Mouse (Mus musculus) embryonic fibroblast, embryonic 13.5 days (primary cell): ENCODE results near the gene Naa16. TPM values are rescaled to one million over a fixed set of nuclear protein-coding genes. Genes with fewer than 3 reads are reported as not detected.

Experiments used
- H3K27ac ChIP-seq: 2 replicates; pipeline ENCODE4 v1.5.1; 2012; ENCODE audit warnings: low read length, control low read depth, inconsistent platforms; ENCODE audit not compliant: insufficient read depth
- H3K4me1 ChIP-seq: 2 replicates; pipeline ENCODE4 v1.6.1; 2011; ENCODE audit warnings: low read length; ENCODE audit not compliant: control insufficient read depth, insufficient read depth
- H3K4me3 ChIP-seq: 2 replicates; pipeline ENCODE4 v1.5.1; 2011; ENCODE audit warnings: mild to moderate bottlenecking, control low read depth, low read length; ENCODE audit not compliant: insufficient read depth
- CTCF ChIP-seq: IDR thresholded peaks from 2 replicates; pipeline ENCODE4 v1.5.1; 2011; ENCODE audit warnings: mild to moderate bottlenecking, control low read depth, low read length, moderate library complexity, borderline replicate concordance; ENCODE audit not compliant: insufficient read depth
- POLR2A ChIP-seq: IDR thresholded peaks from 2 replicates; pipeline ENCODE4 v1.6.1; 2011; ENCODE audit warnings: low read depth, mild to moderate bottlenecking, control low read depth, low read length, moderate library complexity
- polyA plus RNA-seq: library from polyadenylated mRNA; stranded (reverse); fragments of >200 nt; gene quantifications from 2 replicates; pipeline ENCODE4 v1.2.4, GENCODE M21; 2011; ENCODE audit warnings: low read depth; ENCODE audit not compliant: missing spikeins, insufficient read length

The Naa16 gene
- polyA plus RNA-seq, 1 experiment = 19.8 TPM

DNA sequence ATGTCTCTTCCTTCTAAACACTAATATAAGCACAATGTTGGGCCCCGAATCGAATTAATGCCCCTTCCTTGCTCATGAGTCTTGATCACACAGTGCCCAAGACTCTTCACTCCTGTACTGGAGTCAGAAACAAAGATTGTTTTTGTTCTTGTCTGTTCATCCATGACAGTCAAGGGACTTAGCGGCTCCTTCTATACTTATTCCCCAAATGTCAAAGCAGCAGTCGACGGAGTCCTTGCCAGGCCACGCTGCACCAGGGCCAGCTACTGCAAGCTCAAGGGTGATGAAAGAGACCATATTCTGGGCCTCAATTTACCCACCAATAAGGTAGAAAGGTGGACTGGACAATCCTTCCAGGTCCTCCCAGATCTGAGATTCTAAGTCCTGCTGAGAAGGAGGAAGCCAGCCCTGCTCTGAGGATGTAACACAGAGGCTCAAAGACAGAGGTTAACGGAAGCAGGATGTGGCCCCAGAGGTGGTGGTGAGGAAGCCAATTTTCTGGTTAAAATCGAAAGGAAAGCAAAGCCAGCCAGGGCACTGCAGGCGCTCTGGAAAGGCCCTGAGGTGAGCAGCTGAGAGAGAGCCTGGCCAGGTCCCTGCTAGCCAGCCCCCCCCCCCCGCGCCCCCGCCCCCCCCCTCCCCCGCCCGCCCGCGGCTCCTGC lies 97.3 kb downstream of the Naa16 start:
- H3K27ac ChIP-seq = no peak overlapping the region
- H3K4me1 ChIP-seq = peaks cover 7% of the 10 kb centered on the region
- no peak for TF ChIP-seq POLR2A
- no peak overlapping the region for H3K4me3 ChIP-seq

DNA sequence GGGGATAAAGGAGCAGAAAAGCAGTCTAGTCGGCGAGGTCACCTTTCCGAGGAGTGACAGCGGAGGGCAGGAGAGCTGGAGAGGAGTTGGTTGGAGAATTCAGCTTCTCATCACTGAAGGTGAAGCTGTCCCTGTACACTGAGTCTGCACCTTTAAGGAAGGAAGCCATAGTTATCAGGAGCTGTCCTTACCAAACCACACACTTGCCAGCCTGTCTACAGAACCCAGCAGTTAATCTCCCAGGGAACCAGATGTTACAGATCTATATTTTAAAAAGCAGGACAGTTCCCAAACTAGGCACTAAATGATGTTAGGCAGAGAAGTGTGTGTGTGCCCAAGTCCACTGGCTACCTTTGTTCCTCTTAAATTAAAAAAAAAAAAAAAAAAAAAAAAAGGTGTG lies 98.9 kb downstream of the Naa16 start:
- Histone ChIP-seq H3K4me3 (no peak overlapping the region), H3K4me1 (peaks cover 7% of the 10 kb centered on the region), H3K27ac (no peak overlapping the region)
- TF ChIP-seq CTCF (no peak), POLR2A (no peak)

DNA sequence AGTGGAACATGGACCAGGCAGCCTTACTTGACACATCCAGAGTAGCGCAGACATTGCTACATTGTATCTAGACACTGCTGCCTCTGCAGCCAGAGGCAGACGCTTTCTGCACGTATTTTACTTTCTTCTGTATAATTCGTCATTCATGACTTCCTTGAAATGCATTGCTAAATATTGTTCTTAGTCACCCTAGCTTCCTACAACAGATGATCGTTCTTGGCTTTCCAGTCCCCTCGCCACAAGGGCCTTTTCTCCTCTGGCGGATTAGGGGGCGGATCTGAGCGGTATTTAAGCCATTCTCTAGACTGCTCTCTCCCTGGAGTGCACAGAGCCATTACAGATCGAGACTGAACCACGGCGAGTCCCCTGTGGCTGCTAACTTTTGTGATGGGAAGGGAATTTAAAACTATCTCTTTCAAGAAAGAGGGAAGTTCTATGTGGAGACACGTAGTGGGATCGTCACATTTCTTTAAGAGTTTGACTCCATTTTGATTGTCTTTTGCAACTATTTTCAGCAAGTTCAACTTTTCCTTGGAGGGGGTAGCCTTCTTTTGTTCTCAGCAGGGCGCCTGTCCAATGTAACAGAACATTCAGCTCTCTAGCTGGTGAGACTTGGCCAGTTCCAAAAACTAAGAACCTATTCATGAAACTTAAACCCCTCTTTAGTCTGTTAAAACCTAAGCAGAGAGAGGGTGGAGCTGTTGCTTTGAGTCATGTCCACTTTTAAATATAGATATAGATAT lies 99.7 kb downstream of the Naa16 start:
- no peak for TF ChIP-seq CTCF
- TF ChIP-seq POLR2A = no peak
- H3K4me1 ChIP-seq = peaks cover 7% of the 10 kb centered on the region
- H3K4me3 ChIP-seq = no peak overlapping the region
- no peak overlapping the region for H3K27ac ChIP-seq

DNA sequence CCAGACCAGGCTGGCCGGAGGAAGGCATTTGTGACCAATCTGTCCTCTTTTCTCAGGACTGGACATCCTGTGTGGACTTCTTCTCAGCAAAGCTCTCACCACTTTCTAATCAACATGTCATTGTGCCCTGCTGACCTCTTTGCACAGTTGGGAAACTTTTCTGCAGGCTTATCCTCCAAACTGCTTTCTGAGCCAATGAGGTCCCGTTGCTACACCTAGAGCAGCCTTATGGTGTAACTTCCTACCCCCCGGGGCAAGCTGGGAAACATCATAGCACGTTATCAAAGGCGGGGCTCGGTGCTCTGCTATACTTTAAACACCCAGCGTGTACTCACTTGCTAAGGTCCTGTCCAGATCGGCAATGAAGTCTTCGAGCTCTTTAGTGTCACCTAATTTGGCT lies 100.7 kb downstream of the Naa16 start:
- H3K4me3 ChIP-seq = no peak overlapping the region
- H3K27ac ChIP-seq = no peak overlapping the region
- peaks cover 7% of the 10 kb centered on the region for H3K4me1 ChIP-seq
- no peak for TF ChIP-seq CTCF

DNA sequence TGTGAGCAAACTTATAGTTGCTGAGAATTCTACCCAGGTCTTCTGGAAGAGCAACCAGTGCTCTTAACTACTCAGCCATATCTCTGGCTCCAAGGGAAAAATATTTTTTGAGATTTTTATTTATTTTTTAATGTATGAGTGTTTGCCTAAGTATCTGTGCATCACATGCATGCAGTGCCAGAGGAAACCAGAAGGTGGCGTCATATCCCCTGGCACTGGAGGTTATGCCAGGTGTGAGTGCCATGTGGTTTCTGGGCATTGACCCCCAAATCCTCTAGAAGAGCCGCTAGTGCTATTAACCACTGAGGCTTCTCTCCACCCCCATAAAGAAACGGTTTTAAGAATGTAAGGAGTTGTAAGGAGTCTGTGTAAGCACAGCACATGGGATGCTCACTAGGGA lies 102.3 kb downstream of the Naa16 start:
- TF ChIP-seq CTCF = no peak
- no peak for TF ChIP-seq POLR2A
- peaks cover 5% of the 10 kb centered on the region for H3K4me1 ChIP-seq

DNA sequence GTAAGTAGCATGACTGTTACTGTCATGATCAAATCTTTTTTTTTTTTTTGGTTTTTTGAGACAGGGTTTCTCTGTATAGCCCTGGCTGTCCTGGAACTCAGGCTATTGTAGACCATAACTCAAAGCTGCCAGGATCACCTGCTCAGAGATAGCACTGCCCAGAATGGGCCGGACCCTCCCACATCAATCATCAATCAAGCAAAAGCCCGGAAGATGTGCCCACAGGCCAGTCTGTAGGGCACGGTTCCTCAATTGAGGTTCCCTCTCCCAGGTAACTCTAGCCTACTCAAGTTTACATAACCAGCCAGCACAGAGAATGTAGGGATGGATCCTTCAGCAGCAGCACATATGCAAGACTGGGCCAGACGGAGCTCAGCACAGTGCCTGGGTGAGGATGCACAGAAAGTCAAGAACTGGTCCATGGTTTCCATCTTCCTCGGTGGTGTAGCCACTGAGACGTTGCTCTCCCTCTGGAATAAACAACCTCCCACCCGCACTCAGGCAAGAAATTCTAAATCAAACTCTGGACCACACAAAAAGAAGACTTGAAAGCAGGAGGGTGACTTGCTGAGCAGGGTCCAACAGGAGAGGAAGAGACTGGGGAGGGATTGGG lies 103.2 kb downstream of the Naa16 start:
- H3K4me3 ChIP-seq = no peak overlapping the region
- no peak overlapping the region for H3K27ac ChIP-seq
- peaks cover 3% of the 10 kb centered on the region for H3K4me1 ChIP-seq
- TF ChIP-seq CTCF = no peak
- TF ChIP-seq POLR2A = no peak

More for the DNA sequence above, 102.3 kb downstream of the Naa16 start:
- Histone ChIP-seq H3K4me3 (no peak overlapping the region), H3K27ac (no peak overlapping the region)

DNA sequence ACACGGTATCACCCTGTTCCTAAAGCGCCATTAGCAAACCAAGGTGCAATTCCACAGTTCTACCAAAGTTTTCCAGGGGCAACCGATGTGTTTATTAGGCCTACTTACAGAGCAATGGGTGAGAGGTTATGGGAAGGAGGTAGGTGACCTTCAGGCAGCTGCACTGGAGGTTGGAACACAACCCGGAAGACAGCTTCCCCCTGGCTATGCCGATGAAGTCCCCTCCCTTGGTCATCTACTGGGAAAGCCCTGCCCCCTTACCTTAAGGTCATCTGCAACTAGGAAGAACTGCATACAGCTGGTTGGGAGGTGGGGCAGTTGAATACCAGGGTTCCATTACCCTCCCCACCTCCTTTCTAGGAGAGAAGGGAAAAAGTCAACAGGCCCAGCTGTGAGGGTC lies 105.0 kb downstream of the Naa16 start:
- TF ChIP-seq POLR2A = no peak
- no peak for TF ChIP-seq CTCF
- Histone ChIP-seq H3K27ac (no peak overlapping the region), H3K4me3 (no peak overlapping the region), H3K4me1 (no peaks in the 10 kb centered on the region)

DNA sequence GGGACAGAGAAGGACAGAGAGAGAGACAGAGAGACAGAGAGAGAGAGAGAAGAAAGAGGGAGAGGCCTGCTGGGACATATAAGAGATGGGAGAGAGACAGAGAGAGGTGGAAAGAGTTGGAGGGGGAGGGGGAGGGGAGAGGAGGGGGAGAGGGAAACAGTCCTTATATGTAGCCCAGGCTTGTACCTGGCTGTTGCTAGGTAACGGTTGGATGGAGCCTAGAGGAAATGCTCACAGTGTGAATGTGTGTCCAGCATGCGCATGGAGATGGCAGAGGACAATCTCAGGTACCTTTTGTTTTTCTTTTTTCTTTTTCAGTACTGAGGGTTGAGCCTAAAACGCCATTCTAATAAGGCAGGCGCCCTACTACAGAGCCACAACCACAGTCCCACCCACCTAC lies 106.0 kb downstream of the Naa16 start:
- H3K27ac ChIP-seq = no peak overlapping the region
- no peak overlapping the region for H3K4me3 ChIP-seq

DNA sequence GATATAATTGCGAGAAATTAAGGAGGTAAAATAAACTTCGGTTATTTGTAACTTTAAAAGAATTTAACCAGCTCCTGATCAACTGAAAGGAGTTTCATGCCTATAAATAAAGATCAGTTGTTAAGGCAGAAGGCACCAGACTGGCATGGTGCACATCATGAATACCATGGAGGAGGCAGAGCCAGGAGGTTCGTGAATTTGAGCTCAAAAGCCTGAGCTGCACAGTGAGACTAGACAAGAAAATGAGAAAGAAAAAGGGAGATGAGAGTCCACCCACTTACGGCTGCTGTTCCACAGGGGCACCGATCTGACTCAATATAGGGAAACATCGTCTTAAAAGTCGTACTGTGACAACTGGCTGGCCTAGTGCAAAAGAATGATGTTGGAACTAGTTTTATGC lies 106.6 kb downstream of the Naa16 start:
- TF ChIP-seq POLR2A = no peak
- TF ChIP-seq CTCF = no peak
- Histone ChIP-seq H3K4me3 (no peak overlapping the region), H3K4me1 (no peaks in the 10 kb centered on the region), H3K27ac (no peak overlapping the region)

More for the DNA sequence above, 106.0 kb downstream of the Naa16 start:
- H3K4me1 ChIP-seq = no peaks in the 10 kb centered on the region
- TF ChIP-seq CTCF = no peak
- no peak for TF ChIP-seq POLR2A

DNA sequence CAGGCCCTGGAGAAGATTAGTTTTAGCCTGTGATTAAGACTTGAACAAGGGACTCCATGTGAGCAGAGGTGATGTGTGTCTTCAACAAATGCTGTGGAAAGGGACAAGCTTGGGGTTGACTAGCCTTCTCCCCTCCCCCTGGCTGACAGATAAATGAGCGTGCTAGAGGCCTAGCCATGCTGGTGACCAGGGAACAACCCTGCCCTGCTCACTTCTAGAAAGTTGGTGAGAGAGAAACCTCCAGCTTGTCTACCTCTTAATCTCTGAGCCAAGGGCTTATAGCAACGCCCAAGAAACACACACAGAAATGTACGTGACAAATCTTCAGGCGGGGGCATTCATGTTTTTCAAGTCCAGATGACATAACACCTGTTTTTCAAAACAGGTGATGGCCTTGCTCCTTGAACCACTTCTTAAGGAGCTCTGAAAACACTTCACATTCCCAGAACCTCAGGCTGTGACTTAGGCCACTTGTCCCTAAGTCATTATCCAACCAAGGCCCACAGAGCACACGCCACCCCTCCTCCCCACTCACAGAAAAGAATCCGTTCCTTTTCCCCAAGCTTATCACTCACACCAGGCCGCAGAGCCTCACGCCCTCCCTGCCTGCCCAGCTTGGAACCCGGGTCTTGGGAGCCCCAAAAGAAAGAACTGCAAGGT lies 108.6 kb downstream of the Naa16 start:
- Histone ChIP-seq H3K4me3 (no peak overlapping the region), H3K4me1 (no peaks in the 10 kb centered on the region), H3K27ac (no peak overlapping the region)
- no peak for TF ChIP-seq POLR2A
- no peak for TF ChIP-seq CTCF
